Mouse (Mus musculus) cortical plate, adult 2 months (tissue): ENCODE results near the gene Setdb1.
A peak's percentile ranks its signal among the peaks of the same experiment; 100 is the strongest.

Experiments
- CTCF ChIP-seq: fragments of 200-500 bp; IDR thresholded peaks from 2 replicates; pipeline ENCODE4 v1.5.1; 2011; ENCODE audit warnings: mild to moderate bottlenecking, control low read depth, low read length; ENCODE audit not compliant: insufficient read depth; ENCODE audit errors: extremely low read depth
- POLR2A ChIP-seq: fragments of 200-500 bp; IDR thresholded peaks from 2 replicates; pipeline ENCODE4 v1.6.1; 2011; ENCODE audit warnings: mild to moderate bottlenecking, low read length, control low read depth; ENCODE audit not compliant: insufficient read depth; ENCODE audit errors: extremely low read depth

GRCm38 (mm10) chr3:95310968-95311882, 45.8 kb downstream of the Setdb1 start:
- TF ChIP-seq CTCF (peak; percentile 51), POLR2A (no peak)
